Mouse (Mus musculus) lung, adult 2 months (tissue): ENCODE data around the gene Clic1.

Experiments used
- CTCF ChIP-seq: fragments of 200-500 bp; IDR thresholded peaks from 2 replicates; pipeline ENCODE4 v1.5.1; 2011; ENCODE audit warnings: mild to moderate bottlenecking, low read length, control low read depth; ENCODE audit not compliant: insufficient read depth
- POLR2A ChIP-seq: fragments of 200-500 bp; IDR thresholded peaks from 2 replicates; pipeline ENCODE4 v1.6.1; 2011; ENCODE audit warnings: low read depth, mild to moderate bottlenecking, control low read depth, low read length, borderline replicate concordance; ENCODE audit errors: extremely low read depth

DNA sequence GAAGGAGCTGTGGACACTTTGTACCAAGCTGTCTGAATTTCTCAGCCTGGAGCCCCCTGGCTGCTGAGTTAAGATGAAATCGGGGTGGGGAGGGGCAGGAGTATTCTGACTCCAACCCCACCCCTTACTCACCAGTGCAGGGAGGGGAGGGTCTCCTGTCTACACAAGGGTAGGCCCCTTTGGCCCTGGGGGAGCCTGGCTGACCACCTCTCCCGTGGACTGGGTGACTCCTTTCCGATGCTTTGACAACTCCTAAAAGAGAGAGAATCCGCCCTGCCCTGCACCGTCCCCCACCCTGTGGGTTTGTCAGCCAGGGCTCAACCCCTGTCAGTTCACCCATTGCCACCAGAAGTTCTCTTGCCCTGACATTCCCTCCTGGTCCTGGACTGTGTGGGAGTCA lies 23.6 kb upstream of the Clic1 start:
- no peak for TF ChIP-seq POLR2A
- TF ChIP-seq CTCF: no peak
